Mouse (Mus musculus): ENCODE results near the gene Ccdc17.

DNA sequence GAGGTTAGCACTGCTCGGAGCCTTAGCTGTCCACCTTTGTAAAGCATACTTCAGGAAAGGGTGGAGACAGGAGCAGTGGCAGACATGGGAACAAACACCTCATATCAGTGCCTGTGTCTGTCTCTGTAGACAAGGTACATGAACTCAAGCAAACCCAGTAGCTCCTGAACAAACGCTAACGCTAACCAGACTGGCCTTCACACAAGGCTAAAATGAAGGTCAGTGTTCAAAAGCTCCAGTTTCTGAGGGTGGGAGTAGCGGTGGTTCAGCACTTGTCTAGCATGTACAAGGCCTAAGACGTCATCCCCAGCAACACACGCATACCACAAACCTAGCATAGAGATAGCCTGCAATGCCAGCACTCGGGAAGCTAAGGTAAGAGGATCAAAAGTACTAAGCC lies 49.2 kb downstream of the Ccdc17 start:
- TF ChIP-seq CTCF (IDR thresholded peaks at IDR 0.05; ENCODE audit: borderline replicate concordance, insufficient read depth, low read depth, low read length) (no peak), POLR2A (IDR thresholded peaks at IDR 0.05; ENCODE audit: borderline replicate concordance, insufficient read depth, low read length) (no peak)

Data from cerebellum, adult 2 months (tissue).